In genomic region chr1:41908001-41908807, GRCm38 (mm10) we compare ENCODE assay signal across 23 mouse cellular contexts.
"Had no signal": no experiment of that assay in that cellular context is flagged by ENCODE, and none has a peak within 500 bp of the region (broad histone marks: within the 10 kb centered on the region; RNA-seq: fewer than 3 reads in every experiment).

No protein-coding gene starts in this region.

- H3K4me3 ChIP-seq: gastrocnemius, adult 2 months; heart, embryonic 10.5 days; heart, embryonic 12.5 days; hindbrain, embryonic 13.5 days; hindbrain, embryonic 15.5 days; kidney, embryonic 15.5 days; limb, embryonic 13.5 days; limb, embryonic 15.5 days; liver, embryonic 12.5 days had no signal

- H3K36me3 ChIP-seq: heart, embryonic 10.5 days; heart, embryonic 12.5 days; hindbrain, embryonic 13.5 days; hindbrain, embryonic 15.5 days; kidney, embryonic 15.5 days; limb, embryonic 13.5 days; limb, embryonic 15.5 days; liver, embryonic 12.5 days had no signal

- H3K4me1 ChIP-seq: heart, embryonic 10.5 days; heart, embryonic 12.5 days; hindbrain, embryonic 13.5 days; hindbrain, embryonic 15.5 days; kidney, embryonic 15.5 days; limb, embryonic 13.5 days; limb, embryonic 15.5 days; liver, embryonic 12.5 days had no signal

- ATAC-seq: hindbrain, postnatal 0 days; intestine, embryonic 16.5 days; liver, embryonic 12.5 days had no signal

- H3K9me3 ChIP-seq: heart, embryonic 10.5 days; heart, embryonic 12.5 days; hindbrain, embryonic 13.5 days; hindbrain, embryonic 15.5 days; kidney, embryonic 15.5 days; limb, embryonic 13.5 days; limb, embryonic 15.5 days; liver, embryonic 12.5 days had no signal

- DNase-seq: gastrocnemius, adult 2 months; gastrocnemius, postnatal 10 days; gastrocnemius, postnatal 25 days; heart, adult 18-20 months; heart, postnatal 10 days; kidney, adult 11 months; kidney, adult 2 months; kidney, adult 9 months; kidney, postnatal 14 days; kidney, postnatal 36 days; layer of hippocampus, adult 9-11 months; layer of hippocampus, postnatal 36 days; left cerebral cortex, postnatal 4 days had no signal

- H3K27me3 ChIP-seq: heart, embryonic 12.5 days; hindbrain, embryonic 13.5 days; hindbrain, embryonic 15.5 days; kidney, embryonic 15.5 days; limb, embryonic 13.5 days; limb, embryonic 15.5 days; liver, embryonic 12.5 days had no signal
